ENCODE assay signal across 9 mouse cellular contexts in genomic region chr4:57764392-57764791, GRCm38 (mm10). TPM values are rescaled to one million over a fixed set of nuclear protein-coding genes. Genes with fewer than 3 reads are reported as not detected.
A peak's percentile ranks its signal among the peaks of the same experiment; 100 is the strongest.
DNase-seq lines count a peak whose midpoint lies in the region; TF ChIP-seq lines count a peak whose summit lies in the region.
"Had no signal": no experiment of that assay in that cellular context is flagged by ENCODE, and none has a peak within 500 bp of the region (broad histone marks: within the 10 kb centered on the region; RNA-seq: fewer than 3 reads in every experiment).

No protein-coding gene starts in this region.

- no peak for DNase-seq in layer of hippocampus, adult 2 months (ENCODE audit: low spot score in 2 of 2)
- no peak for DNase-seq in layer of hippocampus, adult 9-10 months (ENCODE audit: low spot score)
- DNase-seq in brain, embryonic 14.5 days (ENCODE audit: low read depth): peak; percentile 62
- DNase-seq in forelimb bud, embryonic 11.5 days (ENCODE audit: low read depth, low spot score): peak; percentile 43
- peak; percentile 42 to 62 for DNase-seq in kidney, postnatal 25 days
- no peak for DNase-seq in spleen, postnatal 10 days (ENCODE audit: low spot score in 2 of 2)
- no peak for DNase-seq in urinary bladder, postnatal 4 days (ENCODE audit: low spot score in 2 of 2)
- DNase-seq: cerebellum, adult 8-10 months; gastrocnemius, postnatal 36 days had no signal

- no peak for TF ChIP-seq CTCF in layer of hippocampus, adult 2 months (conservative IDR thresholded peaks at IDR 0.05)
- TF ChIP-seq CTCF in brain, embryonic 14.5 days (IDR thresholded peaks at IDR 0.05; ENCODE audit: borderline replicate concordance, extremely low read depth, insufficient read depth, insufficient read length): no peak

- H3K4me3 ChIP-seq in layer of hippocampus, adult 2 months: no peak overlapping the region

- peak overlapping the region; percentile 49 for H3K27ac ChIP-seq in layer of hippocampus, adult 2 months

- no peak for TF ChIP-seq POLR2A in brain, embryonic 14.5 days (IDR thresholded peaks at IDR 0.05; ENCODE audit: borderline replicate concordance, extremely low read depth, insufficient read depth, insufficient read length, poor library complexity, severe bottlenecking)

RNA-seq across cellular contexts. Expression of gene Akap2, which starts 46.9 kb away (rescaled TPM):
- total RNA-seq in layer of hippocampus, adult 2 months (2021): 10 to 100 TPM; 46.8 to 52.0 TPM
- polyA plus RNA-seq in brain, embryonic 14.5 days (2012; rRNA removed): 9.2 and 14.5 TPM in 2 replicates

Comparison
In these comparisons a context has a peak if more than half of its experiments do, and no peak if none do; other contexts are left out.
1. DNase-seq: peak in brain, embryonic 14.5 days (single experiment), forelimb bud, embryonic 11.5 days (single experiment) and kidney, postnatal 25 days (2 of 2); none in layer of hippocampus, adult 2 months (0 of 2), layer of hippocampus, adult 9-10 months (single experiment), spleen, postnatal 10 days (0 of 2) and urinary bladder, postnatal 4 days (0 of 2).